Mouse (Mus musculus): ENCODE measurements at regions not wholly inside any gene's neighbourhood (a gene's known extent, or its start where the extent isn't known, plus 50 kb on each side); places are given as distances from the start of the nearest gene placed in this dataset.
"Not testable (repeated sequence)": the region's sequence is repeated elsewhere in the genome, so short reads cannot be mapped to it uniquely, and the experiment has no call there.

DNA sequence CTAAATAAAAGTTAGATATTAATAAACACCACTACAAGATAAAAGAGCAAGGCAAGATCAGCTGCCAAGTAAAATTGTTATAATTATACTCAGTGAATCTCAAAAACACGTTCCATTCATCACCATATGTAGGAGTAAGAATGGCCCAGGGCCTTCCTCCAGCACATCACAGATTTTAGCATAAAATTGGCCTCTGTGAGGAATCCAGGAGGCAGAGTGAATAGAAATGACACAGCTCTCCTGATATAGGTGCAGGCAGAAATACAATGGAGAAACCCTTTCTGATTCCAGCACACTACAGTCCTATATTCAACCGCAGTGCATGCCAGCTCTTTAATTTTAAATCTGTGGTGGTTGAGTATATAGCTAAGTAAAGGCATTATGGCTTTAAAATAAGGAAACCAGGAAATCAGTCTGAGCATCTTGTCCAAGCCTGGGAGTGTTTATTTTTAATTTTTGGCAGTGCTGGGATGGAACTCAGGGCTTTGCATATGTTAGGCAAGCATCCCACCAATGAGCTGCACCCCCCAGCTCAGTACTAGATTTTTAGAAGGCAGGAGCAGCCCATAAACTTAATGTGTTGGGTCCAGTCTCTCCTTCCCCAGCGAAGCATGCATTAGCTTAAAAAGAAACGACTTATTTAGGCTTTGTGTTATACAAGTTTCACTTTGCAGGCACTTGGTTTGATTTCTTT, 158.3 kb upstream of the Ptprz1 start:
- no peak for ATAC-seq (replicated peaks; ENCODE audit: insufficient number of reproducible peaks, low FRiP score, low TSS enrichment, poor library complexity, severe bottlenecking)

DNA sequence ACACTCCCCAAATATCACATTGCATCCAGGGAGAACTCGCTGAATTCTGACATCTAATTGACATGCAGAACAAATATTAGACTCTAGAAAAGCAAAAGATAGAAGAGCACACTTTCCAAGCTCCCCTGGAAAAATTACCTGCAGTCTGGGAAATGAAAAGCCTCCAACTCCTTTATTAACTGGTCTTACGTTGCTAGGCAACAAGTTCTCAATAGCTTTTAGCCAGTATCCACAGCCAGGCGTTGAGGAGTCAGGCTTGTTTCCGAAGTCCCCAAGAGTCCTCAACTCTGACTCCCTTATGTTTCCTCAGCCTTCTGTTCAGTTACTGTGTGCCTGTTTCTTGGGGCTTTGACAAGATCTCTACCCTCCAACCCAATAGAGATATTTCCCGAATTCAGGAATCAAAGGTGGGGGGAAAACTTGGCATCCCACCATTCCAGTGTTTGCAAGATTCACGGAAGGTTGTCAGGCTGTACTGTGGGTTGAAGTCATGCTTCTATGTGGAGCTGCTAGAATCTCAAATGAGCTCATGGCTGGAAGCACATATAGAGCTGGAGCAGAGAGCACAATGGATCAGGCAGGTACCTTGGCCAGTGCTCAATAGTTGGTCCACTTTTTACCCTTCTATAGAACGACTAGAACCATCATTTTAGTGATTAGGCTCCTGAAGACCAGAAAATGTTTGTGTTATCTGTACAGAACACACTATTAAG, 159.0 kb upstream of the Ptprz1 start:
- ATAC-seq (replicated peaks; ENCODE audit: insufficient number of reproducible peaks, low FRiP score, low TSS enrichment, poor library complexity, severe bottlenecking), result no peak

DNA sequence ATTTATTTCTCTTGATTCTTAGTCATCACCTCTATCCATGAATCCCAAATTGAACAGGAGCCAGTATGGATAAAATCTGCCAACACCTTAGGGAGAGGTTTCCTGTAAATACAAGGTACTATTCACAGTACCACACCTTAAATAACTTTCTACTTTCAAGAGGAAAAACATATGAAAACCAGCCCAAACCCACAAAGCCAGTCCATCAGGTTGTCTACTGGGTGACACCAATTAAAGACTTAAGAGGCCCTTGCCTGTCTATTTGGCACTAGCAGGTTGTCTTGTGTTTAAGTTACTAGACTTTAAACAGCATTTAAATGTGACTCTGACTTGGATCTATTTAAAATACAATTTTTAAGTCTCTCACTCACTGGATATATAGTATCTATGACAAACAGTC, 177.1 kb upstream of the Ptprz1 start:
- ATAC-seq (replicated peaks; ENCODE audit: insufficient number of reproducible peaks, low FRiP score, low TSS enrichment, poor library complexity, severe bottlenecking), result no peak

DNA sequence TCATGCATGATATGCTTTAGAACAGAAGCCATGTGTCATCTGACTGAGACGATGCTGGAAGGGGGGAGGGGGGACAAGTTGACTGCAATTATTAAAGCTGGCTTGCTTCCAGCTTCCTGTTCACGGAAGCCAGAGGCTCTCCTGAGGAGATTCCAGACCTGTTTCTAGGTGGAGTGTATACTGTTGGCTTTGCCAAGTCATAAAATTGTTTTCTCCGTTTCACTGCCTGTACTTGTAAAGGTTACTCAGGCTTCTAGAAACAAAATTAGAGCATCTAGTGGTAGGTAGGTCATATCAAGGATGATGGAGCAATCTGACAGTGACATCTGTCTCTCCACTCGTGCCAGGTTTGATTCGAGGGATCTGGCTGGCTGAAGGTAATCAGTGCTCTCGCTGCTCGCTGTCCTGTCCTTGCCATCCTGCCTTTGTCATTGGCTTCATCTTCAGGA, 186.6 kb upstream of the Ptprz1 start:
- ATAC-seq (replicated peaks; ENCODE audit: insufficient number of reproducible peaks, low FRiP score, low TSS enrichment, poor library complexity, severe bottlenecking), result no peak

DNA sequence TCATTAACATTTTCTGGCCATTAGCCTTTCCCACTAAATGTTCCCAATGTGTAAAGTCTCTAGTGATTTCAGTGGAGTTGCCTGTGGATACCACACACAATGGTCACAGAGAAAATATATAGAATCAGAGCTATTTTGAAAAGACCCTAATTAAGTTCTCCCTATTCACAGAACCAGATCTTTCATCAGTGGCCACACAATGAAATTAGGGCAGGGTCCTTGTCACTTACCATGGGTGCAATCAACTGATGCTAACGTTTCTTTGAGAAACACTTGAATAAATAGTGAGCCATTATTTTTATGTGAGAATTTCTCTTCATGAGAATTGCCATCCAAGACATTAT, 200.7 kb upstream of the Ptprz1 start:
- no peak for ATAC-seq (replicated peaks; ENCODE audit: insufficient number of reproducible peaks, low FRiP score, low TSS enrichment, poor library complexity, severe bottlenecking)

DNA sequence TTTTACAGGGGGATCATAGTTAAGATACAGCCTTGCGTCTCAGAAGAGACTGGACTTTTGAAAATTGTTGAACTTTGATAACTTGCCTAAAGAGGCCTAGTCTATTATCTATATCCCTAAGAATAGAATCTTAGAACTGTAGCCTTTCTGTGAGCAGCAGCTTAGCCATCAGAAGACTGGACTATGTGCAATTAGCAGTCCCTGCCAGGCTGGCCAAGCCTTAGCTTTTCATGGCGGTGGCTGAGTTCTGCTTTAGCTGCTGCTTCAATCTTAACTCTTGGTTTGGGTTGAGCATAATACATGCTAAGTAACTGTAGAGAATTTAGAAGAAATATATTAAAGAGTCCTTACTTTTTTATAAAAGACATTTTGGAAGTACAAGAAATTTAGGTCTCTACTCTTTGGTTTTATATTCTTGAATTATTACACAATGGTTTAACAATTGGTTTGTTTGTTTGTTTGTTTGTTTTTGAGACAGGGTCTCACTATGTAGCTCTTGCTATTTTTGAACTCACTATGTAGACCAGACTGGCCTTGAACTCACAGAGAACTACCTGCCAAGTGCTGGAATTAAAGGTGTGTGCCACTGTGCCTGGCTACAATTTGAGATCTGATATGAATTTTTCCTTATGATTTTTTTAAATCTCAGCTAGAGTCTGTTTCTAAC, 201.2 kb upstream of the Ptprz1 start:
- ATAC-seq (replicated peaks; ENCODE audit: insufficient number of reproducible peaks, low FRiP score, low TSS enrichment, poor library complexity, severe bottlenecking), result no peak

DNA sequence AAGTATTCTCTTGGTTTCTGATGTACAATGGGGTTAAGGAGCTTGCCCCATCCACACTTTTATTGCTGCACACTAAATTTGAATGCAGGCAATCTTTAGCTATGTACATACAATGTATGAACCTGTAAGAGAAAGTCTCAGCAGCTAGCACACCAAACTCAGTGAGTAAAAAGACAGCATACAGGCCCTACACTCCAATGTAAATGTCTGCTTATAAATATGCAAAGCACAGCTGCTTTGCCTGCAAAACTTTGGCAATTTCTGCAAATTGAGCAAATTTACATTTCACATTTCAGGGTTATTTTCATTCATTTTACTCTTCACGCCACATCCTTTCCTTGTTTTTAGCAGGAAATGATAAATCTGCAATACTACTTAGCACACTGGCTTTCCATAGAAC, 203.8 kb upstream of the Ptprz1 start:
- no peak for ATAC-seq (replicated peaks; ENCODE audit: insufficient number of reproducible peaks, low FRiP score, low TSS enrichment, poor library complexity, severe bottlenecking)

DNA sequence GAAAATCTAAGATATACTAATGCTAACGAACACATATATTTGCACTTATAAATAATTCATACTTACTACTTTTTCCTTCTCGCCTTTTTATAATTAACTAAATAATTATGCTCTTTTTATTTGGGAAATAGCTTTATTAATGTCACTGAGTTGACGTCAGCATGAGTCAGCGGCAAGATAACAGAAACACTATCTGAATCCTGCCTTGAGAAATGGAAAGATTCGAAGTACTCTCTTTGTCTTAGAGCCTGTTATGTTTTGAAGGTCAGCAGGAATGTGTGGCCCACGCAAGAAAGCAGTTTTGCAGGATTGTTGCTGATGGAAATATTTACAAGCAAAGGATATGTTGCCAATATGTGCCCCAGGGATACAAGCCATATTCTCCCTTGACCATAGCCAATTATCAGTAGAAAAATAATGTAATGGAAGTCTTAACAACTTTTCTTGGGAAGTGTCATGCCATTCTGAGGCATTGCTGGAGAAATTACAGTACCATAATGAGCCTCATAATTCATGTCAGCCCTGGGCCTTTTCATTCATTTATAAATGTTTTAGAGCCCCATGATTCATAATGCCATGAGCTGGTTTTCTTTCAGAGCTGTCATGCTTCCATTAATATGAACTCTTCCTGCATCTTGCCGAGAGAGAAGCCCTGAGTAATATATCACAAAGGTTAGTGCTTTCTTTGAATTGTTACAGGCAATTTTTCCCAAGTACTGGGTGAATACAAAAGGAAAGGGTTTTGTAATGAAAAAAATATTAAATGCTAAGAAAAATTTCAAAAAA, 206.9 kb upstream of the Ptprz1 start:
- ATAC-seq (replicated peaks; ENCODE audit: insufficient number of reproducible peaks, low FRiP score, low TSS enrichment, poor library complexity, severe bottlenecking), result no peak

DNA sequence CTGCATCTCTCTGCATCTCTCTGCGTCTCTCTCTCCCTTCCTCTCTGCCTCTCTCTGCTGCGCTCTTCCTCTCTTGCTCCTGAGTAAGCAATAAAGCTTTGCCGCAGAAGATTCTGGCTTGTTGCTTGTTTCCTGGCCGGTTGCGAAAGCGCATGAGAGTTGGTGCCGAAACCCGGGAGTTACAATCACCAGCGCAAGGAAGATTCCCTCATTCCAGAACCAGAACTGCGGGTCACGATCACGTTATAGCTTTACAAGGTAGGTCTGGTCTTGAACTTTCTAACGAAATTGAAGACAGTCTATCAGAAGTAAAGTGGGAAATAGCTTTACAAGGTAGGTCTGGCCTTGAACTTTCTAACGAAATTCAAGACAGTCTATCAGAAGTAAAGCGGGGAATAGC, 217.9 kb upstream of the Ptprz1 start:
- ATAC-seq (replicated peaks; ENCODE audit: insufficient number of reproducible peaks, low FRiP score, low TSS enrichment, poor library complexity, severe bottlenecking), result not testable (repeated sequence)

DNA sequence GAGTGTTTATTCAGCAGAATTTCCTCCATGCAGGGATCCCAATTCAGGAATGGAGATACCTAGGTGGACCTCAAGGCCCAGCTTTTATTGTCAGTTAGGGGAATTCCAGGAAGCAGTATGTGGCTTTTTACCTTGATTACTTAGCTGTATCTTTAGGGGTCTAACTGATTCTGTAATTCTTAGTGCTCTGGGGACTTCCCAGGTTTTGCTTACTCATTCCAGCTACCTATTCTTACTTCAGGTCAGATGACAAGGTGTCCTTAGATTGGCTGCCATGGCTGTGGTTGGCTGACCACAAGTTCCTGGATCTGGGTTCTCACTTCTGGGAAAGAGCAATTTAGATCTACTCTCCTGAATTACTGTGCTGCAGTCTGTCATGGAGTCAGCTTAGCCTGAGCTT, 235.2 kb upstream of the Ptprz1 start:
- ATAC-seq (replicated peaks; ENCODE audit: insufficient number of reproducible peaks, low FRiP score, low TSS enrichment, poor library complexity, severe bottlenecking), result no peak

DNA sequence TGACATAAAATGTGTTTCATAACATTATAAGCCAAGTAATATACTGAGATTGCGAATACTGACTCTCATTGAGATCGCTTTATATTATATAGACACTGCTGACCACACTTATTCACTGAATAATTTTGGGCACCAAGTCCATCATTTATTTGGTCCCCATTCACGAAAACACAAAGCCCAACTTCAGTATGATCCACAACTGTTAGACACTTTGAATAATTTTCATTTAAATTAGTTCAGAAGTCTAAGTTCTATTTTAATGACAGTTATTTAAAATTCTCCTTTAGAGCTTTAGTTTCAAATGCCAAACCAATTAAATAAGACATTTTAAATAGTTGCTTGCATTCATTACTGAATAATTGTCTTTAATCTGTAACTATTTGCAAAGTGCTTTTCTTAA, 240.2 kb upstream of the Ptprz1 start:
- no peak for ATAC-seq (replicated peaks; ENCODE audit: insufficient number of reproducible peaks, low FRiP score, low TSS enrichment, poor library complexity, severe bottlenecking)

DNA sequence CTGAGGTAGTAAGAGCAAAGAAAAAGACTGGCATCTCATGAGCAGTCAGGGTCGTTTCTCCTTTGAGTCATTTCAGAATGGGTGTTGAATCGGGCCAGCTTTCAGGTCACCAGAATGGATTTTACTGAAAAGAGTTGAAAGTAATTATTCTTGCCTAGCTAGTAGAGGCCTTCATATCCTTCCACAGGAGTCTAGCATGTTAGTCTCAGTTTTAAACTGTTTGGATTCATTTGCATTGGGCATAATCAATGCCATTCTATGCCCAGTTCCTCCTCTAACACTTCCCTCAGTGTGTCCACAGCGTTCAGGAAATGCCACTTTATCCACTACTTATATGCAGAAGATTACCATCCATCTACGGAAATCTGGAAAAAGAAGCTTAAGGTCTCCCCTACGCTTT, 240.6 kb upstream of the Ptprz1 start:
- ATAC-seq (replicated peaks; ENCODE audit: insufficient number of reproducible peaks, low FRiP score, low TSS enrichment, poor library complexity, severe bottlenecking), result no peak

DNA sequence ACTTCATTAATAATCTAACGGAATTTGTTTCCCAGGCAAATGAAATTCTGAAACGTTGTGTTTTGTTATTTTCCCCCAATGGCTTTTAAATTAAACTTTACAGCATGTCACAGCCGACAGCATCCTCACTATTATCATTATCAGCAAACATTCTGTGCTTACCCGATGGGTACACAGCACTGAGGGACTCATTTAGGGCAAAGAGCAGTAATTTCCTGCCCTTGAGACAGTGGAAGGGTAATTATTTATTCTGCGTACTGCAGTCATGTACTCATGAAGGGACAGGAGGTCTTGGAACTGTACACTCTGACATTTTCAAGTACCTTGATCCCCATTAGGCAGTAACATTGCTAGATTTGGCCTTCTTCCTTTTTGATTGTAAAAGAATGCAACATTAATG, 235.5 kb upstream of the Fam3c start:
- ATAC-seq (replicated peaks; ENCODE audit: insufficient number of reproducible peaks, low FRiP score, low TSS enrichment, poor library complexity, severe bottlenecking), result no peak

DNA sequence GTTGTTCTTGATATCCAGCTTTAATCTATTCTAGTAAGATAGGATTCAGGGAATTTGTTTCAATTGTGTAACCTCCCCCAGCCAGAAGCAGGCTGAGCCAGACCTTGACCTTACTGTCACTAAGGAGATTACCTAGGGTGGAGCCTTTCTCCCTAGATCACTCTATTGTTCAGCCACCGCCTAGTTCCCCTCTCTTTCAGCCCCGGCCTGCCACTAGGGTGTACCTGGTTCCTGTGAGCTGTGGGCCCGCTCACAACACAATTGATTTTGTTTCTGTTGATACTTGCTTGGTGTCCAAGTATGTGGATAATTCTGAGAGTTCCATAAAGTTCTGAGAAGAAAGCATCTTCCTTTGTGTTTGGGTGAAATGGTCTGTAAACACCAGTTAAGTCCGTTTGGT, 228.8 kb upstream of the Fam3c start:
- ATAC-seq (replicated peaks; ENCODE audit: insufficient number of reproducible peaks, low FRiP score, low TSS enrichment, poor library complexity, severe bottlenecking), result no peak

DNA sequence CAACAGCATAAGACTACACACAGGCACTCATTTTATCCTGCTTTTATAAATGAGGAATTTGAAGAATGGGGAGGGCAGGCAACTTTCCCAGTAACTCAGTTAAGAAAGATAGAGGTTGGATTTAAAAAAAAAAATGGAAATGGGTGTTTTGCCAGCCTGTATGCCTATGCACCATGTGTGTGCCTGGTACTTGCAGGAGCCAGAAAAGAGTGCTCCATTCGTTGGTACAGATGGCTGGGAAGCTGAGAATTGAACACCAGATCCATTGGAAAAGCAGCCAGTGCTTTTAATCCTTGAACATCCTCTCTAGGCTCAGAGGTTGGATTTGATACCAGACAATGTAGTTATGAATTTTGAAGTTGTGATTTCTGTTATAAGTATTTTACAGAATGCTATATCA, 216.9 kb upstream of the Fam3c start:
- no peak for ATAC-seq (replicated peaks; ENCODE audit: insufficient number of reproducible peaks, low FRiP score, low TSS enrichment, poor library complexity, severe bottlenecking)

DNA sequence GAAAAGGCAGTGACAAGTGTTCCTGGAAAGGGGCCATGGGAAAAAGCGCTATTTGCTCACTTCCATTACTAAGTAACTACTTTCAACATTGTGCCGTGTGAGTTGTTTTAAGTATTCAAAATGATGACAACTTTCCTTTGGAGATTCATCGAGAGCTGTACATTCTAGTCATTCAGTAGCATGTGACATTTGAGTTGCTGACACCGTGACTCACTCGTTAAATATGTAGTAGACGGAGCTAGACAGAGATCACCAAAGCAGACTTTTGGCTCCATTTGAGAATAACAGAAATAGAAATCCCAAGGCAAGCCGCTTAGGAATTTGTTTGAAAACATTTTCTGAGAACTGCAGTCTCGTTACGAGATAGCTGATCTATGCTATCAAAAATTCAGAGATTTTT, 211.8 kb upstream of the Fam3c start:
- no peak for ATAC-seq (replicated peaks; ENCODE audit: insufficient number of reproducible peaks, low FRiP score, low TSS enrichment, poor library complexity, severe bottlenecking)

DNA sequence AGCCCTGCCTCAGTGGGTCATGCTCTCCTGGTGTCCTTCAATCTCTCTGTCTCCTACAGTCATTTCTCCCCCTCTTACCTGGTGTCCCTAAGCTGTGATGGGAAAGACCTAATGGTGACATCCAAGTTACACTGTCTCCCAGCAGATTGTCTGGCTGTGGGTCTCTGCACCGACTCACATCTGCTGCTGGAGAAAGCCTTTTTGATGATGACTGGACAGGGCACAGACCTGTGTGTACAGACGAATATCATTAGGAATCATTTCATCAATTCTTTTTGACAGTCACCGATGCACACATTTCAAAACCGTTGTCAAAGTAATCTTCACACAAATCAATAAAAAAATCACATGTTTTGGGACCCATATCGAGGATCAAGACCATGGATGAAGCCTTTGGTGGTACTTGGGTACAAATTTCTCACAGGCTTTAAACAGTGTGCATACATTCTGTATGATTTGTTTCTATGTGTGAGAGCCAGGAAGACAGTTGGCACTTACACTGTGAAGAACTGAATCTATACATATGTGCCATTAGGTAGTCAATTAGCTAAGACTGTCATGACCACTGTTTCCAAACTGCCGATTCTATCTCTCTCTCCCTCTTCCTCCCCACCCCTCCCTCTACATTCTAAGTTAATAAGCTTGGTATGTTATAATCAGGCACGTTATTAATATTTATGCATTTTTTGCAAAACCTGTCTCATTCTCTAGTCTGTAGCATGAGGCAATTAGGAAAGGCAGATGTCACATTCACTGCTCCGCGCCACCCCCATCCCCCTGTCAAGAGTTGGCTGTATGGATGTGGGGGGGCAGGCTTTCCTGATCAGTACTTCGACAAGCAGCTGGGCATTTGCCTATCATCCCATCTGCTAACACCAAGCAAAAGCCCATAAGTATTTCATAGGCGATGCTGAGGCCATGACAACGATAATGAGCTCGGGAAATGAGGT, 192.5 kb upstream of the Fam3c start:
- ATAC-seq (replicated peaks; ENCODE audit: insufficient number of reproducible peaks, low FRiP score, low TSS enrichment, poor library complexity, severe bottlenecking), result no peak

DNA sequence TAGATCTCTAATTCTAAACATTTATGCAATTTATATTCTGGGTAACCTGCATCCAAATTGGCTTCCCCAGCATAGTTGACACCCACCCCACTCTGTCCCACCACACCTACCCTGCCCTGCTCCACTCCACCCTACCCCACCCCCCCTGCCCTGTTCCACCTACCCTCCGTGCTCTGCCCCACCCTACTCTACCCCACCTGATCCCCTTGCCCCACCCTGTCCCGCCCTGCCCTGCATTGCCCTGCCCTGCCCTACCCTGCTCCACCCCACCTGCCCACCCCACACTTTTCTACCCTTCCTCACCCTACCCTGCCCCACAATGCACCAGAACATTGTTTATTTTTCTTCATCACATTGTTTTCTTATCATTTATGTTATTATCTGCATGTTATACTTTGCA, 185.6 kb upstream of the Fam3c start:
- ATAC-seq (replicated peaks; ENCODE audit: insufficient number of reproducible peaks, low FRiP score, low TSS enrichment, poor library complexity, severe bottlenecking), result no peak

Data from monocyte, adult 5-6 weeks (primary cell).